Mouse (Mus musculus) neural tube, embryonic 10.5 days (tissue): ENCODE measurements around the gene B3gnt4.
"Not testable (repeated sequence)": the region's sequence is repeated elsewhere in the genome, so short reads cannot be mapped to it uniquely, and the experiment has no call there.

Experiments used
- DNase-seq: peaks from one replicate; pipeline ENCODE4 v3.0.0-alpha.2; 2017; ENCODE audit warnings: low spot score; ENCODE audit errors: extremely low spot score

The B3gnt4 gene

GRCm38 (mm10) chr5:123510160-123510559 is at the start of gene B3gnt4:
TSS of gene B3gnt4 (plus strand) at chr5:123510460.
- no peak for DNase-seq

- DNase-seq, result no peak
Observed at GRCm38 (mm10) chr5:123461420-123461819, 48.8 kb upstream of the B3gnt4 start.

GRCm38 (mm10) chr5:123464638-123465037 is 45.6 kb upstream of the B3gnt4 start:
- no peak for DNase-seq

- DNase-seq, result no peak
Observed at GRCm38 (mm10) chr5:123470784-123471400, 39.4 kb upstream of the B3gnt4 start.

- no peak for DNase-seq
Observed at GRCm38 (mm10) chr5:123473817-123474216, 36.4 kb upstream of the B3gnt4 start.

GRCm38 (mm10) chr5:123487659-123488395 is 22.4 kb upstream of the B3gnt4 start:
- DNase-seq, result no peak

- peak; percentile 50 for DNase-seq
Observed at GRCm38 (mm10) chr5:123489112-123489785, 21.0 kb upstream of the B3gnt4 start, which contains the start of the genes Lrrc43 and Il31. TSS of gene Lrrc43 (plus strand) at chr5:123489305. TSS of gene Il31 (minus strand) at chr5:123489489.

- DNase-seq, result peak; percentile 19
Observed at GRCm38 (mm10) chr5:123489935-123490334, 20.3 kb upstream of the B3gnt4 start.

- DNase-seq, result no peak
Observed at GRCm38 (mm10) chr5:123499717-123500116, 10.5 kb upstream of the B3gnt4 start.

- DNase-seq, result no peak
Observed at GRCm38 (mm10) chr5:123501973-123502372, 8.3 kb upstream of the B3gnt4 start.

GRCm38 (mm10) chr5:123507936-123508723 is 2.1 kb upstream of the B3gnt4 start:
- peak; percentile 91 for DNase-seq

- no peak for DNase-seq
Observed at GRCm38 (mm10) chr5:123508921-123509320, 1.3 kb upstream of the B3gnt4 start.

- DNase-seq, result not testable (repeated sequence)
Observed at GRCm38 (mm10) chr5:123511426-123511825, 1.2 kb downstream of the B3gnt4 start.

- DNase-seq, result no peak
Observed at GRCm38 (mm10) chr5:123512102-123512501, 1.8 kb downstream of the B3gnt4 start.

- DNase-seq, result no peak
Observed at GRCm38 (mm10) chr5:123514871-123515270, 4.6 kb downstream of the B3gnt4 start.

- DNase-seq, result no peak
Observed at GRCm38 (mm10) chr5:123520666-123521065, 10.4 kb downstream of the B3gnt4 start.

GRCm38 (mm10) chr5:123521621-123522020 is 11.4 kb downstream of the B3gnt4 start:
- DNase-seq, result no peak

- DNase-seq, result no peak
Observed at GRCm38 (mm10) chr5:123522166-123522565, 11.9 kb downstream of the B3gnt4 start.

GRCm38 (mm10) chr5:123523692-123524392 is 13.6 kb downstream of the B3gnt4 start, which contains the start of gene Diablo:
TSS of gene Diablo (minus strand) at chr5:123524176.
- peak; percentile 99 for DNase-seq

GRCm38 (mm10) chr5:123524393-123524750 is 14.1 kb downstream of the B3gnt4 start:
- no peak for DNase-seq

GRCm38 (mm10) chr5:123525281-123525680 is 15.0 kb downstream of the B3gnt4 start, which contains the start of gene Gm49027:
TSS of gene Gm49027 (minus strand) at chr5:123525488.
- DNase-seq, result no peak
